Mouse (Mus musculus) kidney, postnatal 10 days (tissue): Measurements from ENCODE around the gene Plekhg4.

ENCODE experiments used
- DNase-seq: peaks from one replicate; pipeline ENCODE4 v3.0.0; 2021; ENCODE audit warnings: mixed read lengths

Gene Plekhg4

GRCm38 (mm10) chr8:105373032-105373431 lies at the start of gene Plekhg4:
Plekhg4 (plus strand) TSS chr8:105373274.
- DNase-seq: no peak

GRCm38 (mm10) chr8:105325641-105326093 lies 47.4 kb upstream of the Plekhg4 start:
- peak; percentile 63 for DNase-seq

DNA sequence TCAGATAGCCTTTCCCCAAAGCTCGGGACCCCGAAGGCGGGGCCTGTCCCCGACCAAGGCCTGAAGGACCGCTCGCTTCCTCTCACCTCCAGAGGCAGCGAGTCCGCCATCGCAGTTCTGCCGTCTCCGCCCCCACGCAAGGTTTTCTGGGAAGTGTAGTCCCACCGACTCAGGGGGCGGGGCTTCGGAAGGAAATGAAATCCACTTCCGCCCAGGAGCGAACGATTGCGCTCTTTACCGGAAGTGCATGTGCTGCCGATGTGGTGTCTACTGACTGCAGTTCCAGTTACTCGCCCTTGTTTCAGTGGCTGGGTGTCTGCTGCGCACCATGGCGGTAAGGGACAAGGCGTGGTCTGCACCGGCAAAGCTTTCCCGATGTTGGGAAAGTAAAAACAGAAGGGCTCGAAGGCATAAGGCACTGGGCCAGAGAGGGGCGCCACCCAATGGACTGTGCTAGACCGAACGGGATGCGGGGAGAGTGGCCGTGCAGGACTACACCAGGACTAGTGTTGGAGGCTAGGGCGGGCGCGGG lies 46.9 kb upstream of the Plekhg4 start, which contains the start of the genes Lrrc29 and Tmem208:
Gene Lrrc29, minus strand, starts transcription at position 138 of the 532 bp plus-strand sequence.
Gene Tmem208, plus strand, starts transcription at position 214 of the 532 bp plus-strand sequence.
- DNase-seq: peak; percentile 99

- DNase-seq: no peak
Observed at GRCm38 (mm10) chr8:105326968-105327367, 46.1 kb upstream of the Plekhg4 start.

- peak; percentile 21 for DNase-seq
Observed at GRCm38 (mm10) chr8:105330325-105330724, 42.7 kb upstream of the Plekhg4 start.

GRCm38 (mm10) chr8:105331469-105331868 lies 41.6 kb upstream of the Plekhg4 start:
- peak; percentile 27 for DNase-seq

- DNase-seq: no peak
Observed at GRCm38 (mm10) chr8:105331931-105332330, 41.1 kb upstream of the Plekhg4 start.

- no peak for DNase-seq
Observed at GRCm38 (mm10) chr8:105332523-105332922, 40.6 kb upstream of the Plekhg4 start.

GRCm38 (mm10) chr8:105336373-105337130 lies 36.5 kb upstream of the Plekhg4 start:
- DNase-seq: peak; percentile 51

DNA sequence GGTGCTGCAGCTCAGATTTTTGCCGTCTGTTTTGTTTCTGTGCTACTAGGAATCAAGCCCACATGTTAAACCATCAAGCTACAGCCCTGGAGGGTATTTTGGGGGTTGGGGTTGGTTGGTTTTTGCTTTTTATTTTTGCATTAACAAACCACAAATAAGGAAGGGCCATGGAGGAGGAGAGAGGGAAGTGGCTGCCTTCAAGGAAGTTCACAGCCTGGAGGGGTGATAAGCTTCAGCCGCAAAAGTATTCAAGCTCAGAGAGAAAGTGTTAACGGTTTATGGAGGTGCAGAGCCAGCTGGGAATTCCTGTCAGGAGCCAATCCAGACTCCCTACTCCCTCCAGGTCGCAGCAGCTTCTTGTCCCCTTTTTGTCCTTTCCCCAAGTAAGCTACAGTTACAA lies 34.1 kb upstream of the Plekhg4 start:
- DNase-seq: no peak

GRCm38 (mm10) chr8:105339886-105340635 lies 33.0 kb upstream of the Plekhg4 start:
- peak; percentile 55 for DNase-seq

DNA sequence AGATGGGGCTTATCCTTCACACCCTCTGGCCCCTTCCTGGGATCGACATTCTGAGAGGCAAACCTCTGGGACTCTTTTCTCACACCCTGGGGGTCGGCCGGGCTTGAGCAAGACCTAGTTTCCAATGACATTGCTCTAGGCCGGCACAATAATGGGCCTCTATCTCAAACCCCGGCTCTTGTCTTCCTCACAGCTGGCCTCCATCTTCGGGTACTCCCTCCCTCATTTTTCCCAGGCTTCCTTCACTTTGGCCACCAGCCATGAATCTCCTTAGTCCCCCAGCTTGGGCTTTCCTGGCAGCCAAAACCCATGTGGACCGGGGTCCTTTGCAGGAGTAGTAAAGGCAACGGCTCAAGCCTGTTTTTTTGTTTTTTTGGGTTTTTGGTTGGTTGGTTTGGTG lies 31.7 kb upstream of the Plekhg4 start:
- peak; percentile 68 for DNase-seq

DNA sequence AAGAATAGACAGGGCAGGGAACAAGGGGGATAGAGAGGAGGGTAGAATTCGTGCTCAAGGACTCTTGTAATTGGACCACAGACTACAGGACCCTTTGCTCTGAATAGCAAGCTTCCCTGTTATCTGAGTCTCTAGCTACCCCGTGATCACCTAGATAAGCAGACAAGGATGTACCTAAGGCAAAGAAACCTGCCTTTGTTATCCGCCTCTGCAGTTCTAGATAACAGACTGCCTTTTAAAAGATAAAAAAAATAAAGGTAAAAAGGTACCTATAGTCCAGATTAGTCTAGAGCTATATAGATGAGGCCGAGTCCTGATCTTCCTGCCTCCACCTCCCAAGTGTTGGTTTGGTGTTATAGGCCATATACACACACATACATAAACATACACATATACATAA lies 30.3 kb upstream of the Plekhg4 start:
- DNase-seq: no peak

- no peak for DNase-seq
Observed at GRCm38 (mm10) chr8:105343791-105344574, 29.1 kb upstream of the Plekhg4 start.

- DNase-seq: peak; percentile 64
Observed at GRCm38 (mm10) chr8:105345061-105345975, 27.8 kb upstream of the Plekhg4 start.

GRCm38 (mm10) chr8:105346611-105347427 lies 26.3 kb upstream of the Plekhg4 start:
- DNase-seq: peak; percentile 87

- peak; percentile 98 for DNase-seq
Observed at GRCm38 (mm10) chr8:105347428-105348221, 25.4 kb upstream of the Plekhg4 start, which contains the start of gene Fhod1. Fhod1 (minus strand) TSS chr8:105347953.

- DNase-seq: peak; percentile 77
Observed at GRCm38 (mm10) chr8:105348450-105349095, 24.5 kb upstream of the Plekhg4 start, which contains the start of gene Slc9a5. Slc9a5 (plus strand) TSS chr8:105348843.
